Mouse (Mus musculus): ENCODE measurements around the gene Xpo6. TPM values are rescaled to one million over a fixed set of nuclear protein-coding genes. Genes with fewer than 3 reads are reported as not detected.

Gene Xpo6
- 134 and 178 TPM in 2 replicates for polyA plus RNA-seq (2012; rRNA removed)

GRCm38 (mm10) chr7:126200178-126200996, at the start of gene Xpo6:
Gene Xpo6 (minus strand): TSS chr7:126200501.

GRCm38 (mm10) chr7:126082286-126082741, 118.0 kb downstream of the Xpo6 start, which contains the start of gene Gsg1l:
Gene Gsg1l (minus strand): TSS chr7:126082411.

Other genes with a start within 250 kb of the Xpo6 start
- 21.4 and 24.5 TPM in 2 replicates for gene Gsg1l, start 118.1 kb downstream of the Xpo6 start, polyA plus RNA-seq (2012; rRNA removed)
- gene Sbk1, start 72.1 kb upstream of the Xpo6 start, polyA plus RNA-seq (2012; rRNA removed): 284 and 309 TPM in 2 replicates
- 1.4 and 1.8 TPM in 2 replicates for gene Lat, start 169.1 kb upstream of the Xpo6 start, polyA plus RNA-seq (2012; rRNA removed)
- 169 and 185 TPM in 2 replicates for gene Spns1, start 176.9 kb upstream of the Xpo6 start, polyA plus RNA-seq (2012; rRNA removed)
- gene Nfatc2ip, start 196.2 kb upstream of the Xpo6 start, polyA plus RNA-seq (2012; rRNA removed): 9.2 and 9.3 TPM in 2 replicates
- 0.09 TPM in 2 replicates for gene Cd19, start 214.4 kb upstream of the Xpo6 start, polyA plus RNA-seq (2012; rRNA removed)
- 26.3 and 27.6 TPM in 2 replicates for gene Rabep2, start 228.3 kb upstream of the Xpo6 start, polyA plus RNA-seq (2012; rRNA removed)

Data from central nervous system, embryonic 18 days (tissue).